Mouse (Mus musculus): ENCODE results near the gene Gspt1. TPM values are rescaled to one million over a fixed set of nuclear protein-coding genes. Genes with fewer than 3 reads are reported as not detected.
A peak's percentile ranks its signal among the peaks of the same experiment; 100 is the strongest.

Gene Gspt1
- polyA plus RNA-seq, 1 experiment from 2014 or later = 101 TPM

DNA sequence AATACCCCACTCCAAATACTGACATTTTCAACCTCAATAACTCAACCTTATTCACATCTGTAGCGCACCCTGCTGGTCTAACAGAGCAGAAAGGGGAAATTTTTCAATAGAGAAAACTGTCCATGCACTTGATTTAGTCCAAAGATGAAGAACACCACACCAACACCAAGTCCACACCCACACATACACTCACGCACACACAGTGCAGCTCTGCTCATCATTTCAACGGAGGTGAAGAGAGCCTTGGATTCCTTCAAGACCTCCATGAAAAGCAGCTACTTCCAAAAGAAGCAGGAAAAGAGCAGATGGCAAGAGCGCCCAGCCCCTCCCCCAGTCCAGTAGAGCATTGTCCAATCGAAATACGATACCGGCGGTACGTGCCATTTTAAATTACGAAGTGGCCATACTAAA is 79.4 kb downstream of the Gspt1 start:
- H3K27me3 ChIP-seq (ENCODE audit: control insufficient read depth, insufficient read depth, low read length) = no peaks in the 10 kb centered on the region
- H3K36me3 ChIP-seq (ENCODE audit: control insufficient read depth, insufficient read depth, low read length) = no peaks in the 10 kb centered on the region
- peak overlapping the region; percentile 88 for H3K4me3 ChIP-seq (ENCODE audit: low read depth, low read length)
- peak overlapping the region; percentile 73 for H3K4me2 ChIP-seq (ENCODE audit: low read depth)
- H3K27ac ChIP-seq (ENCODE audit: low read depth, low read length) = no peak overlapping the region
- no peaks in the 10 kb centered on the region for H3K9me3 ChIP-seq (ENCODE audit: control insufficient read depth, low read length)
- peak overlapping the region; percentile 80 for H3K9ac ChIP-seq (ENCODE audit: low read length)
- WGBS = 16% methylated on average over 10 of the region's 10 CpGs
- ATAC-seq (ENCODE audit: insufficient read depth, low FRiP score, low TSS enrichment) (no peak), DNase-seq (ENCODE audit: low spot score) (peak; percentile 75)
- peaks cover 6% of the 10 kb centered on the region; the same call in 1 of the 2 replicates for H3K4me1 ChIP-seq (ENCODE audit: control insufficient read depth, insufficient read depth, low read length)

DNA sequence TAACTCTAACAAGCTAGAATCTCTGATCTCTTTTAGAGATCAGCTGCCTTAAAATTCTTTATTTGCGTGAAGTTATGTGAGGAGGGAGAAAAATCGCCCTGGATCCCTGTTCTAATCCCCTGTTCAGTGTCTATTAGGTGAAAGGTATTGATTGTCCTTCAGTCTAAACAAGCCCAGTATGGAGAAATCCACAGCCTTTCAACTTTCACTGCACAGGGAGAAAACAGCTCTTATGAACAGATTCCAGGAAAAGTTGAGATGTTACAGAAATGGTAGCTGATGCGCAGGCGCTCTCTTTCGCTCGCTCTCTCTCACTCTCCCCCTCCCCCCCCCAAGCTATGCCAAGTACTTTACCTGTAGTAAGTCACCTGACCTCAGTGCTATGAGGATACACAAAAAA is 82.4 kb downstream of the Gspt1 start:
- H3K27ac ChIP-seq (ENCODE audit: low read depth, low read length) = no peak overlapping the region
- peaks cover 6% of the 10 kb centered on the region; the same call in 1 of the 2 replicates for H3K4me1 ChIP-seq (ENCODE audit: control insufficient read depth, insufficient read depth, low read length)
- H3K4me3 ChIP-seq (ENCODE audit: low read depth, low read length) = no peak overlapping the region
- DNase-seq (ENCODE audit: low spot score) (no peak), ATAC-seq (ENCODE audit: insufficient read depth, low FRiP score, low TSS enrichment) (no peak)
- 92% methylated on average over 6 of the region's 6 CpGs for WGBS
- H3K9ac ChIP-seq (ENCODE audit: low read length) = no peak overlapping the region
- no peaks in the 10 kb centered on the region for H3K27me3 ChIP-seq (ENCODE audit: control insufficient read depth, insufficient read depth, low read length)
- H3K9me3 ChIP-seq (ENCODE audit: control insufficient read depth, low read length) = no peaks in the 10 kb centered on the region
- no peaks in the 10 kb centered on the region for H3K36me3 ChIP-seq (ENCODE audit: control insufficient read depth, insufficient read depth, low read length)
- H3K4me2 ChIP-seq (ENCODE audit: low read depth) = no peak overlapping the region

MicroRNA genes within 50 kb of the gene (microRNA counts, 519-probe panel; counts per million panel counts)
- 171 counts per million, percentile 57 among the panel's probes with 10 or more counts for microRNA mmu-miR-1945

Small RNA genes lying within 50 kb of the gene (microRNA-seq; reads per million reads assigned to microRNA genes)
- gene Mir1945 = 5.5 reads per million, percentile 13 among the genes with 10 or more reads in this experiment

Other genes with a start within 250 kb of the Gspt1 start
- gene Snn, start 193.4 kb downstream of the Gspt1 start, polyA plus RNA-seq (2014; fragmentation: Nextera tagmentation; extraction: Ambion mirVana) = 98.1 and 108 TPM in 2 replicates
- 59.3 and 61.0 TPM in 2 replicates for gene Litaf, start 188.2 kb downstream of the Gspt1 start, polyA plus RNA-seq (2014; fragmentation: Nextera tagmentation; extraction: Ambion mirVana)
- 32.5 and 34.8 TPM in 2 replicates for gene Txndc11, start 119.7 kb downstream of the Gspt1 start, polyA plus RNA-seq (2014; fragmentation: Nextera tagmentation; extraction: Ambion mirVana)
- 93.5 and 95.3 TPM in 2 replicates for gene Zc3h7a, start 77.9 kb downstream of the Gspt1 start, polyA plus RNA-seq (2014; fragmentation: Nextera tagmentation; extraction: Ambion mirVana)
- 244 TPM in 2 replicates for gene Rsl1d1, start 51.0 kb downstream of the Gspt1 start, polyA plus RNA-seq (2014; fragmentation: Nextera tagmentation; extraction: Ambion mirVana)
- not detected in 2 replicates for gene Tnfrsf17, start 59.5 kb upstream of the Gspt1 start, polyA plus RNA-seq (2014; fragmentation: Nextera tagmentation; extraction: Ambion mirVana)
- 9.7 and 10.6 TPM in 2 replicates for gene Snx29, start 68.6 kb upstream of the Gspt1 start, polyA plus RNA-seq (2014; fragmentation: Nextera tagmentation; extraction: Ambion mirVana)

Data from neural tube, embryonic 11.5 days (tissue).